Mouse (Mus musculus) telencephalon, adult 2 months (tissue): ENCODE measurements at regions not wholly inside any gene's neighbourhood (a gene's known extent, or its start where the extent isn't known, plus 50 kb on each side); places are given as distances from the start of the nearest gene placed in this dataset.

Source experiments
- DNase-seq: peaks from one replicate; pipeline ENCODE4 v3.0.0-alpha.2; 2011; ENCODE audit warnings: low read depth, low spot score

DNA sequence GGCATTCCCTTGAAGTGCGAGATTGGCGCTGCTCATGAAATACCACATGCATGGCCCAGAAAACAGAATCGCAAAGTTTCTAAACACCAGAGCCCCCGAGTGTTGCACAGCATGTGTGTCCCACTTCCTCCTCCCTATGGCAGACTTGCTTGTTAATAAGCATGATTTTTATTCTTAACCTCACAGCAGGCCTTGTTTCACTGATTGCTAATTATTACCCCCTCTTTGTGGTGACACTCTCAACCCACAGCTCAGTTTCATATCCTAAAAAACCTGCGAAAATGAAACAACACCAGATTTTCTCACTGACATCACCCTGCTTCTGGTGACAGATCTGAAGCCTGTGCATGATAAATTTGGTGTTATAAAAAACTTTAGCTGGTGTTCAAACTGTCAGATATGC is 1319.3 kb upstream of the Gm7489 start:
- DNase-seq: peak; percentile 73

DNA sequence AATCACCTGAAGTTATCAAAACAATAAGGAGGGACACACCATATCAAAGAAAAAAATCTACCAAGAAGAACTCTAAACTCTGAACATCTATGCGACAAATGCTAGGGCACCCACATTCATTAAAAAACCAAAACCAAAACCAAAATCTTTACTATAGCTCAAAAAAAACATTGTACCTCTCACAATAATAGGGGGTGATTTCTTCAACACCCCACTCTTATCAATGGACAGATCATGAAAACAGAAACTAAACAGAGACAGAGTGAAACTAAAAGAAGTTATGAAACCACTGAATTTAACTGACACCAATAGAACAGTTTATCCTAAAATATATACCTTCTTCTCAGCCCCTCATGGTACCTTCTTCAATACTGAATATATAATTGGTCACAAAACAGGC is 1314.5 kb upstream of the Gm7489 start:
- no peak for DNase-seq

DNA sequence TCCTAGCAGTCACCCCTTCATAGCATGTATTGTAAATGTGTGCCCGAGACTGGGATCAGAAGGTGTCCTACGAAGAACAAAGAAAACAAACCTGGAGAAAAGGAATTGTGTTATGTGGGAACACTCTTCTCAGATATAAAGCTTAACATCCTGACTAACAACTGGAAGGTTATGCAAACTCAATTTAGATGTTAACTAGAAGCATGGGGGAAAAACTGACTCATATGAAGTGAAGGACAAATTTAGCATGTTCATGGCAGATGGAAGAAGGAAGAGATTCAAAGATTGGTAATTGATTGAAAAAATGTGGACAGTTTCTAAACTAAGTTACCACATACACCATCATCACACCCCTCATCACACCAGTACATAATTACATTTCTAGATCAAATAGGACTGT is 1307.1 kb upstream of the Gm7489 start:
- peak; percentile 5 for DNase-seq

DNA sequence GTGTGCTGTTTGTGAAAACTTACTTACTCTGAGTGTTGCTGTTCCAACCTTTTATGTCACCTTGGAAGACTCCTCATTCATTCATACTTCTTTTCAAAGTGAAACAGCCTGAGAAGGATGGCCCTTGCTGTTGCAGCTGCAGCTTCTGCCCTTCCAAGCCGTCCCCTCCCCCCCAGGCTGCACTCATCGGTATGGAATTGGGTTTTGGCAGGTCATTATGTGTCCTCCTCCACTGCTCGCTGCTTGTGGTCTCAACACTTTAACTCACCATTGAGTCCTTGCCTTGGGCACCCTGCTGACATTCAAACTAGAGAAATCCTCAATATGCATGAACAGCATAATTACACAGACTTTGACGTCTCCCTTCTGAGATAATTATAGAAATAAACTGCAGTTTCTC is 1295.3 kb upstream of the Gm7489 start:
- no peak for DNase-seq

DNA sequence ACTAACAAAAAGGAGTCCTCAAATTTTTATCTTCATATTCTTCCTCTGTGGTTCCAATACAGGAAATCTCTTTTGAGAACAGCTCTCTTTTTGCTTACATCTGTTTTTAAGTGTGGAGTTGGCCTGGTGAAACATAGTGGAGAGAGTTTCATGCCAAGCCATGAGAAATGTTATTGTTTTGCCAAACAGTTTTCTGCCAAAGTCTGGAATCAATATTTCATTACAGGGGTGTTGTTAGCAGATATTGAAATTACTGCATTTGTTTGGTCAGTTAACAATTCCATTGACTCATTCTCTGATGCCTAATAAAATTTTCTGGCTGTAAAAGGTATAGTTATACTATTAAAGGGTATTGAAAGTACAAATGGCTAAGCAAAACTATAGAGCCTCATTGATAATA is 1285.2 kb upstream of the Gm7489 start:
- no peak for DNase-seq

DNA sequence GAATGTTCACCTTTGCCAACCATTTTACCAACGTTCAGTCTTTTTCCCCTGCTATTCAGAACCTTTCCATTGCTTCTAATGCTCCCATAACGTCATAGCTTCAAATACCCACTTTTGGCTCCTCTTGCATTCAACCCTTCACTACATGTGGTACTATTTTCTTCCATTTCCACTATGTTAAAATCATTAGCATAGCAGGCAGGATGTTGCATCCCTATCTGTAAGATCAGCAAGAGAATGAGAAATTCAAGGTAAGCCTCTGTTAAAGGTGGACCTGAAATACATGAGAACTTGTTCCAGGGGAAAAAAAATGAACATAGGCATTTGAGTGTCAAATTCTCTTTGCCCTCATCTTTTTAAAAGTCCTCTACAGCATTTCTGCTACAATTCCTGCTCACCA is 1284.7 kb upstream of the Gm7489 start:
- DNase-seq: no peak

DNA sequence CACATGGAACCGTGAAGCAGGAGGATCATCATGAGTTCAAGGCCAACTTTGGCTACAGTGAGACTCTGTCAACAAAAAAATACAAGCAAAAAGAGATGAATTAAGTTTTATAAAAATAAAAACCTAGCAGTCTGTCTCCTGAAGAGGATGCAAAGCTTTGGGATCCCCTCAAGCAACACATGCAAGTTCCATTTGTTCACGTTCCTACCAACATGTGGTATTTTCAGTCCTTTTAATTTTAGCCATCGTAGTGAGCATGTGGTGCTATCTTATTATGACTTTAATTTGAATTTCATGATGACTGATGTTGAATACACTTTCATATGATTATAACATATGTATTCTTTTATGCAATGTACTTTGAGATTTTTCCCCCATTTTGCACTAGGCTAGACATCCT is 1244.9 kb upstream of the Gm7489 start:
- DNase-seq: peak; percentile 15

DNA sequence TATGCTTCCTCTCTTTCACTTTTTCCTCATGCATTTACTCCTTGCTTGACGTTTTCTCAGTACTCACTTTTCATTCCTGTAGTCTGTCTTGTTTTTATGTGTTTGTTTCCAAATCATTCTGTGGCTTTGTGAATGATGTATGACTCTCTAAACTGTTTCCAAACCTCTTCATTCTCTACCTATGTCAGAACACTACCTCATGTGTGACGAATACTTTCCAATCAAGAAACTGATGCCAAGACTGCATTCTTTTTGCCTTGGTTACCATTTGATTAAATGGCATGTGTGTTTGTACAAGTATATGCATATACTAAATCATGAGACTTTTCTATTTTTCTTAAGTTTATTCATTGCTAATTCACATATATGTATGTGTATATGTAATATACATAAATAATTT is 1238.7 kb upstream of the Gm7489 start:
- no peak for DNase-seq

DNA sequence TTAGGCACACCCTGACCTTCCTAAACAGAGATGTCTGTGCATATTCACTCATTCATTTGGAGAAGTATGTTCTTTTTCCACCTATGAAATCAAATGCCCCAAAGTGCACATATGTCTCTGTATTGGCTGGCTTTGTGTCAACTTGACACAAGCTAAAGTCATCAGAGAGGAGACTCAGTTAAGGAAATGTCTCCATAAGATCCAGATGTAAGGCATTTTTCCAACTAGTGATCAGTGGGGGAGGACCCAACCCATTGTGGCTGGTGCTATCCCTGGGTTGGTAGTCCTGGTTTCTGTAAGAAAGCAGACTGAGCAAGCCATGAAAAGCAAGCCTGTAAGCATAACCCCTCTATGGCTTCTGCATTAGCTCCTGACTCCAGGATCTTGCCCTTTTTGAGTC is 1226.8 kb upstream of the Gm7489 start:
- DNase-seq: no peak
